Mouse (Mus musculus): ENCODE data around the gene Ntm.

Ntm gene

GRCm38 (mm10) chr9:29750371-29751014 lies 212.4 kb downstream of the Ntm start:
- peak; percentile 58 for DNase-seq

- DNase-seq: no peak
Observed at GRCm38 (mm10) chr9:29748070-29748469, 214.9 kb downstream of the Ntm start.

- no peak for DNase-seq
Observed at GRCm38 (mm10) chr9:29738835-29739526, 224.0 kb downstream of the Ntm start.

GRCm38 (mm10) chr9:29736031-29736430 lies 226.9 kb downstream of the Ntm start:
- peak; percentile 6 for DNase-seq

- no peak for DNase-seq
Observed at GRCm38 (mm10) chr9:29732895-29733294, 230.0 kb downstream of the Ntm start.

GRCm38 (mm10) chr9:29731672-29732071 lies 231.3 kb downstream of the Ntm start:
- no peak for DNase-seq

- DNase-seq: peak; percentile 12
Observed at GRCm38 (mm10) chr9:29727540-29728432, 235.2 kb downstream of the Ntm start.

- DNase-seq: no peak
Observed at GRCm38 (mm10) chr9:29721461-29721860, 241.5 kb downstream of the Ntm start.

GRCm38 (mm10) chr9:29716795-29717194 lies 246.1 kb downstream of the Ntm start:
- no peak for DNase-seq

- DNase-seq: no peak
Observed at GRCm38 (mm10) chr9:29698276-29698675, 264.7 kb downstream of the Ntm start.

GRCm38 (mm10) chr9:29694151-29694550 lies 268.8 kb downstream of the Ntm start:
- DNase-seq: no peak

- no peak for DNase-seq
Observed at GRCm38 (mm10) chr9:29691186-29691855, 271.6 kb downstream of the Ntm start.

- no peak for DNase-seq
Observed at GRCm38 (mm10) chr9:29682224-29682623, 280.7 kb downstream of the Ntm start.

- DNase-seq: no peak
Observed at GRCm38 (mm10) chr9:29680677-29681076, 282.3 kb downstream of the Ntm start.

GRCm38 (mm10) chr9:29673911-29674310 lies 289.0 kb downstream of the Ntm start:
- DNase-seq: peak; percentile 32

GRCm38 (mm10) chr9:29671861-29672260 lies 291.1 kb downstream of the Ntm start:
- DNase-seq: no peak

- DNase-seq: no peak
Observed at GRCm38 (mm10) chr9:29663286-29663685, 299.7 kb downstream of the Ntm start.

GRCm38 (mm10) chr9:29661468-29662145 lies 301.3 kb downstream of the Ntm start:
- DNase-seq: peak; percentile 61

GRCm38 (mm10) chr9:29660059-29660613 lies 302.8 kb downstream of the Ntm start:
- DNase-seq: no peak

- no peak for DNase-seq
Observed at GRCm38 (mm10) chr9:29657761-29658465, 305.0 kb downstream of the Ntm start.

GRCm38 (mm10) chr9:29654885-29655284 lies 308.1 kb downstream of the Ntm start:
- peak; percentile 35 for DNase-seq

All from lung, postnatal 14 days (tissue).